Mouse (Mus musculus) olfactory bulb, adult 2 months (tissue): ENCODE results near the gene Cfap70.

ENCODE experiments used
- CTCF ChIP-seq: fragments of 200-500 bp; IDR thresholded peaks from 2 replicates; pipeline ENCODE4 v1.5.1; 2012; ENCODE audit warnings: low read depth, mild to moderate bottlenecking, low read length, moderate library complexity; ENCODE audit not compliant: insufficient read depth
- POLR2A ChIP-seq: fragments of 200-500 bp; IDR thresholded peaks from 2 replicates; pipeline ENCODE4 v1.6.1; 2012; ENCODE audit warnings: mild to moderate bottlenecking, low read depth, low read length, moderate library complexity; ENCODE audit not compliant: insufficient read depth

DNA sequence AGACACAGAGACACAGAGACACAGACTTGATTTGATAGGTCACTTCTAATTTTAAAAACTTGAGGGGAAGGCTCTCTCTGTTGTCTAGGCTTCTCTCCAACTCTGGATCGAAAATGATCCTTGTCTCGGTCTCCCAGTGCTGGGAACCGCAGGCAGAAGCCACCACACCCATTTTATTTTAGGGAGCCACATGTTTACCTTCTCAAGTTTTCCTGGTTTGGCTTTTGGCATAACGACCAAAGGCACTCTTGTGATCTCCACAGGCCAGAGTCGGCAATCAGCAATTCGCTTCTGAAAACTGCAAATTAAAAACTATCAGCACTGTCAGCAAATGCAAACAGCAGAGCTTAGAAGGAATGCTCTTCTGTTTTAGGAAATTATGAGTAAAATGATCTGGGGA, 20.3 kb downstream of the Cfap70 start:
- TF ChIP-seq CTCF (no peak), POLR2A (no peak)
